21 mouse cellular contexts compared by ENCODE assay signal in genomic region chr4:85339126-85339525, GRCm38 (mm10).
A peak's percentile ranks its signal among the peaks of the same experiment; 100 is the strongest.
DNase-seq lines count a peak whose midpoint lies in the region; ATAC-seq and TF ChIP-seq lines count a peak whose summit lies in the region.
"Had no signal": no experiment of that assay in that cellular context is flagged by ENCODE, and none has a peak within 500 bp of the region (broad histone marks: within the 10 kb centered on the region; RNA-seq: fewer than 3 reads in every experiment).

No protein-coding gene starts in this region.

- no peak overlapping the region for H3K27ac ChIP-seq in forebrain, postnatal 0 days (ENCODE audit: low read depth, low read length)
- H3K27ac ChIP-seq in forebrain, embryonic 12.5 days = no peak overlapping the region
- H3K27ac ChIP-seq in layer of hippocampus, adult 2 months = peak overlapping the region; percentile 59
- H3K27ac ChIP-seq: embryonic facial prominence, embryonic 13.5 days; embryonic facial prominence, embryonic 15.5 days; forebrain, embryonic 10.5 days; forebrain, embryonic 13.5 days; forebrain, embryonic 15.5 days had no signal

- H3K4me3 ChIP-seq in forebrain, postnatal 0 days (ENCODE audit: low read depth, low read length) = no peak overlapping the region
- no peak overlapping the region for H3K4me3 ChIP-seq in forebrain, embryonic 12.5 days (replicated peaks)
- H3K4me3 ChIP-seq in layer of hippocampus, adult 2 months = no peak overlapping the region
- H3K4me3 ChIP-seq: embryonic facial prominence, embryonic 13.5 days; embryonic facial prominence, embryonic 15.5 days; erythroblast, embryonic 14.5 days; forebrain, embryonic 10.5 days; forebrain, embryonic 13.5 days; forebrain, embryonic 15.5 days had no signal

- peak; percentile 48; the same call in 1 of the 2 replicates for ATAC-seq in forebrain, postnatal 0 days
- ATAC-seq in forebrain, embryonic 12.5 days (ENCODE audit: low FRiP score) = no peak
- ATAC-seq: forebrain, embryonic 13.5 days; forebrain, embryonic 15.5 days had no signal

- no peak for DNase-seq in forebrain, postnatal 0 days
- DNase-seq in layer of hippocampus, adult 2 months (ENCODE audit: low spot score in 2 of 2) = no peak
- DNase-seq in layer of hippocampus, postnatal 14 days (ENCODE audit: low spot score in 2 of 2) = no peak
- peak; percentile 75 for DNase-seq in brain, adult 2 months (ENCODE audit: low read depth, low spot score)
- DNase-seq in adrenal gland, adult 2 months = no peak
- DNase-seq: adrenal gland, adult 8-10 months; adrenal gland, postnatal 14 days; adrenal gland, postnatal 36 days; cerebellum, adult 11 months; cerebellum, adult 18-20 months; cerebellum, adult 9-10 months; cerebellum, postnatal 14 days; cerebellum, postnatal 36 days; embryo, embryonic 11 days had no signal

- no peaks in the 10 kb centered on the region for H3K36me3 ChIP-seq in forebrain, postnatal 0 days (ENCODE audit: insufficient read depth)
- H3K36me3 ChIP-seq in forebrain, embryonic 12.5 days (replicated peaks) = no peaks in the 10 kb centered on the region
- H3K36me3 ChIP-seq: embryonic facial prominence, embryonic 13.5 days; embryonic facial prominence, embryonic 15.5 days; forebrain, embryonic 10.5 days; forebrain, embryonic 15.5 days had no signal

- H3K27me3 ChIP-seq in forebrain, postnatal 0 days (ENCODE audit: insufficient read depth, low read length) = no peaks in the 10 kb centered on the region
- no peaks in the 10 kb centered on the region for H3K27me3 ChIP-seq in forebrain, embryonic 12.5 days
- H3K27me3 ChIP-seq: embryonic facial prominence, embryonic 13.5 days; embryonic facial prominence, embryonic 15.5 days; forebrain, embryonic 13.5 days; forebrain, embryonic 15.5 days had no signal

- no peaks in the 10 kb centered on the region for H3K9me3 ChIP-seq in forebrain, postnatal 0 days (ENCODE audit: low read length)
- H3K9me3 ChIP-seq in forebrain, embryonic 12.5 days = no peaks in the 10 kb centered on the region
- H3K9me3 ChIP-seq: embryonic facial prominence, embryonic 13.5 days; embryonic facial prominence, embryonic 15.5 days; forebrain, embryonic 10.5 days; forebrain, embryonic 13.5 days; forebrain, embryonic 15.5 days had no signal

- H3K4me2 ChIP-seq in forebrain, postnatal 0 days (ENCODE audit: low read depth) = no peak overlapping the region
- no peak overlapping the region for H3K4me2 ChIP-seq in forebrain, embryonic 12.5 days
- H3K4me2 ChIP-seq: embryonic facial prominence, embryonic 13.5 days; embryonic facial prominence, embryonic 15.5 days; forebrain, embryonic 13.5 days; forebrain, embryonic 15.5 days had no signal

- no peaks in the 10 kb centered on the region for H3K4me1 ChIP-seq in forebrain, postnatal 0 days (ENCODE audit: insufficient read depth)
- H3K4me1 ChIP-seq in forebrain, embryonic 12.5 days = no peaks in the 10 kb centered on the region
- H3K4me1 ChIP-seq: embryonic facial prominence, embryonic 13.5 days; embryonic facial prominence, embryonic 15.5 days; forebrain, embryonic 10.5 days; forebrain, embryonic 13.5 days; forebrain, embryonic 15.5 days had no signal

- H3K9ac ChIP-seq in forebrain, postnatal 0 days = no peak overlapping the region
- no peak overlapping the region for H3K9ac ChIP-seq in forebrain, embryonic 12.5 days
- H3K9ac ChIP-seq: embryonic facial prominence, embryonic 13.5 days; embryonic facial prominence, embryonic 15.5 days; forebrain, embryonic 13.5 days; forebrain, embryonic 15.5 days had no signal

- WGBS in forebrain, postnatal 0 days = 80% methylated on average over 5 of the region's 5 CpGs
- WGBS in forebrain, embryonic 12.5 days = 92% methylated on average over 5 of the region's 5 CpGs

- TF ChIP-seq CTCF in forebrain, postnatal 0 days (IDR thresholded peaks at IDR 0.05; ENCODE audit: low read depth) = no peak
- no peak for TF ChIP-seq CTCF in layer of hippocampus, adult 2 months (conservative IDR thresholded peaks at IDR 0.05)
